Mouse (Mus musculus) ES-Bruce4 (cell line): ENCODE measurements around the gene Tshz2. TPM values are rescaled to one million over a fixed set of nuclear protein-coding genes. Genes with fewer than 3 reads are reported as not detected.

Experiments
- H3K27ac ChIP-seq: 2 replicates; pipeline ENCODE4 v1.5.1; 2012; ENCODE audit warnings: low read length, inconsistent platforms; ENCODE audit not compliant: insufficient read depth
- H3K27me3 ChIP-seq: 2 replicates; pipeline ENCODE4 v1.6.1; 2012; ENCODE audit warnings: mild to moderate bottlenecking, low read length, inconsistent platforms; ENCODE audit not compliant: control insufficient read depth, poor library complexity, insufficient read depth, severe bottlenecking
- H3K36me3 ChIP-seq: 2 replicates; pipeline ENCODE4 v1.6.1; 2012; ENCODE audit warnings: inconsistent platforms, mild to moderate bottlenecking, low read length, moderate library complexity; ENCODE audit not compliant: control insufficient read depth, poor library complexity, insufficient read depth, severe bottlenecking
- H3K4me1 ChIP-seq: one replicate; pipeline ENCODE4 v1.8.1; 2011; ENCODE audit warnings: low read length; ENCODE audit not compliant: control insufficient read depth, insufficient read depth
- H3K4me3 ChIP-seq: 2 replicates; pipeline ENCODE4 v1.5.1; 2011; ENCODE audit warnings: low read depth, mild to moderate bottlenecking, low read length
- H3K9ac ChIP-seq: 2 replicates; pipeline ENCODE4 v1.6.1; 2012; ENCODE audit warnings: low read depth, mild to moderate bottlenecking, inconsistent platforms; ENCODE audit not compliant: poor library complexity, severe bottlenecking
- H3K9me3 ChIP-seq: replicated peaks from 2 replicates; pipeline ENCODE4 v1.6.1; 2012; ENCODE audit warnings: mild to moderate bottlenecking, low read length, inconsistent platforms; ENCODE audit not compliant: control insufficient read depth, poor library complexity, insufficient read depth, severe bottlenecking
- CTCF ChIP-seq: IDR thresholded peaks from one replicate; pipeline ENCODE4 v1.8.1; 2011; ENCODE audit warnings: low read depth, low read length
- EP300 ChIP-seq: IDR thresholded peaks from 2 replicates; pipeline ENCODE4 v1.6.1; 2011; ENCODE audit warnings: low read depth, low read length; ENCODE audit not compliant: insufficient read depth
- POLR2A ChIP-seq: IDR thresholded peaks from one replicate; pipeline ENCODE4 v1.8.1; 2011; ENCODE audit warnings: low read length; ENCODE audit not compliant: insufficient read depth
- polyA plus RNA-seq: library from polyadenylated mRNA; stranded (reverse); fragments of >200 nt; gene quantifications from 2 replicates; pipeline ENCODE4 v1.2.4, GENCODE M21; 2011; ENCODE audit warnings: low read depth; ENCODE audit not compliant: missing spikeins, insufficient read depth, insufficient read length

Tshz2 gene
- polyA plus RNA-seq, 1 experiment = 0.24 TPM

GRCm38 (mm10) chr2:170094220-170094619, 461.4 kb downstream of the Tshz2 start:
- no peaks in the 10 kb centered on the region for H3K9me3 ChIP-seq
- H3K27ac ChIP-seq = no peak overlapping the region
- H3K4me1 ChIP-seq = peaks cover 3% of the 10 kb centered on the region
- H3K4me3 ChIP-seq = no peak overlapping the region
- H3K9ac ChIP-seq = no peak overlapping the region
- no peak for TF ChIP-seq CTCF
- TF ChIP-seq EP300 = 0 out of 2 replicates have a peak, but pooled peaks have one; percentile 49
- no peak for TF ChIP-seq POLR2A
- no peaks in the 10 kb centered on the region for H3K27me3 ChIP-seq
- no peaks in the 10 kb centered on the region for H3K36me3 ChIP-seq

GRCm38 (mm10) chr2:170094871-170095270, 462.1 kb downstream of the Tshz2 start:
- TF ChIP-seq POLR2A (no peak), EP300 (no peak), CTCF (no peak)

GRCm38 (mm10) chr2:170101132-170101531, 468.3 kb downstream of the Tshz2 start:
- no peaks in the 10 kb centered on the region for H3K27me3 ChIP-seq
- no peak overlapping the region for H3K9ac ChIP-seq
- no peaks in the 10 kb centered on the region for H3K4me1 ChIP-seq

More at GRCm38 (mm10) chr2:170094871-170095270, 462.1 kb downstream of the Tshz2 start:
- H3K27ac ChIP-seq = no peak overlapping the region
- no peak overlapping the region for H3K4me3 ChIP-seq
- no peaks in the 10 kb centered on the region for H3K36me3 ChIP-seq
- H3K9me3 ChIP-seq = no peaks in the 10 kb centered on the region
- no peak overlapping the region for H3K9ac ChIP-seq
- H3K4me1 ChIP-seq = peaks cover 3% of the 10 kb centered on the region
- no peaks in the 10 kb centered on the region for H3K27me3 ChIP-seq

GRCm38 (mm10) chr2:170101932-170102331, 469.1 kb downstream of the Tshz2 start:
- no peak overlapping the region for H3K9ac ChIP-seq
- H3K27ac ChIP-seq = no peak overlapping the region
- TF ChIP-seq CTCF (peak; percentile 34), EP300 (no peak), POLR2A (no peak)
- no peaks in the 10 kb centered on the region for H3K9me3 ChIP-seq
- no peaks in the 10 kb centered on the region for H3K4me1 ChIP-seq
- no peak overlapping the region for H3K4me3 ChIP-seq
- no peaks in the 10 kb centered on the region for H3K36me3 ChIP-seq
- no peaks in the 10 kb centered on the region for H3K27me3 ChIP-seq

More at GRCm38 (mm10) chr2:170101132-170101531, 468.3 kb downstream of the Tshz2 start:
- Histone ChIP-seq H3K4me3 (no peak overlapping the region), H3K27ac (no peak overlapping the region), H3K36me3 (no peaks in the 10 kb centered on the region), H3K9me3 (no peaks in the 10 kb centered on the region)
- TF ChIP-seq POLR2A (no peak), CTCF (peak; percentile 99), EP300 (0 out of 2 replicates have a peak, but pooled peaks have one; percentile 48)

- H3K9ac ChIP-seq = no peak overlapping the region
- no peaks in the 10 kb centered on the region for H3K4me1 ChIP-seq
- no peaks in the 10 kb centered on the region for H3K9me3 ChIP-seq
- TF ChIP-seq EP300 (no peak), CTCF (no peak)
- H3K36me3 ChIP-seq = no peaks in the 10 kb centered on the region
- H3K27ac ChIP-seq = no peak overlapping the region
- no peak overlapping the region for H3K4me3 ChIP-seq
- no peaks in the 10 kb centered on the region for H3K27me3 ChIP-seq
Measured at GRCm38 (mm10) chr2:170103341-170103740, 470.5 kb downstream of the Tshz2 start.

- H3K4me3 ChIP-seq = no peak overlapping the region
- no peaks in the 10 kb centered on the region for H3K36me3 ChIP-seq
- H3K9ac ChIP-seq = no peak overlapping the region
- H3K27ac ChIP-seq = no peak overlapping the region
- TF ChIP-seq EP300 (no peak), CTCF (peak; percentile 89)
- no peaks in the 10 kb centered on the region for H3K27me3 ChIP-seq
- H3K4me1 ChIP-seq = no peaks in the 10 kb centered on the region
- H3K9me3 ChIP-seq = no peaks in the 10 kb centered on the region
Measured at GRCm38 (mm10) chr2:170103852-170104251, 471.0 kb downstream of the Tshz2 start.
